Mouse (Mus musculus): ENCODE results near the gene Gm42372. TPM values are rescaled to one million over a fixed set of nuclear protein-coding genes. Genes with fewer than 3 reads are reported as not detected.
"Not testable (repeated sequence)": the region's sequence is repeated elsewhere in the genome, so short reads cannot be mapped to it uniquely, and the experiment has no call there.

The Gm42372 gene
- total RNA-seq (2015; ENCODE audit: low replicate concordance) (not detected in 2 replicates), total RNA-seq (2017; ENCODE audit: low replicate concordance) (0.28 TPM in 1 of 2 replicates, not detected in the other)

- ATAC-seq (replicated peaks; ENCODE audit: low FRiP score, poor library complexity, severe bottlenecking): no peak
Observed at GRCm38 (mm10) chr7:16982859-16983568, at the start of gene Gm42372. Gene Gm42372, plus strand, starts transcription at chr7:16983086.

GRCm38 (mm10) chr7:16937312-16937711 is 45.6 kb upstream of the Gm42372 start:
- ATAC-seq (replicated peaks; ENCODE audit: low FRiP score, poor library complexity, severe bottlenecking): no peak; the same call in 1 of the 2 replicates

DNA sequence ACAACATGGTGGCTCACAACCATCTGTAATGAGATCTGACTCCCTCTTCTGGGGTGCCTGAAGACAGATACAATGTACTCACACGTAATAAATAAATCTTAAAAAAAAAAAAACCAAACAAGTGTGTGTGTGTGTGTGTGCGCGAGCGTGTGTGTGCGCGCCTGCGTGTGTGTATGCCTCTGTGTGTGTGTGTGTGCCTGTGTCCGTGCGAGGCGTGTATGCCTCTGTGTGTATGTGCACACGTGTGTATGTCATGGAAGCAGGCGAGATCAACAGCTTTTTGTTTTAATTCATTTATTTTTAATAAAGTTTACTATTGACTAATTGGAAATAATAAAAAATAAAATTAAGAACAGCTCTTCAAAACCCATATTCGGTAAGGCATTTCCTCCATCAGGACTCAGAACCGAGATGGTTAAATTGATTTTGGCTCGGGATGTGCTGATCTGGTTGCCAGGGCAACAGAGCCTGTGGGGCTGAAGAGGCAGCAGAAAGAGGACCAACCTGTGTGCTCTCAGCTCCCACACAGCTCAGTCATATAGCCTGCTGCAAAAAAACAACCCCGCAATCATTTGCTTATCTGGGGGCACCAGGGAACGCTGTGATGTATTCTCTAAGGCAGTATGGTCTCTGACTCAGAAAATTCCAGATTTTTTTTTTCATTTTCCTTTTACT is 44.6 kb upstream of the Gm42372 start:
- no peak for ATAC-seq (replicated peaks; ENCODE audit: low FRiP score, poor library complexity, severe bottlenecking)

DNA sequence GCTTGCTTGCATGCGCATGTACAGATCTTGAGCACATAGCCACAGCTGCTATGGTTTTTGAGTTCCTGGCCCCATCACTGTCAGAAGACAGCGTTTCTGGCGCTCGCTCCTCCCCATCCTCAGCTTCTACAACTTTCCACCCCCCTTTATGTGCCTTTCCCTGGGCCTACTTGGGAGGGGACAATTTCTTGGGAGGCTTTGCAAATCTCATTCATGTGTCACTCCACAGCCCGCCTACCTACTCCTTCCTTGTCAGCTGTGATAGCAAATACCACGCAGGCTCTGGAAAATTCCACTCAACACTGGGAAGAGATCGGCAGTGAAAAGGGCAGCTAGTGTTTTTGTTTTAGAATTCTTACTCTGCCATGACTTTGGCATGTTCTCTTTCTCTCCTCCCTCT is 42.6 kb upstream of the Gm42372 start:
- ATAC-seq (replicated peaks; ENCODE audit: low FRiP score, poor library complexity, severe bottlenecking): no peak

DNA sequence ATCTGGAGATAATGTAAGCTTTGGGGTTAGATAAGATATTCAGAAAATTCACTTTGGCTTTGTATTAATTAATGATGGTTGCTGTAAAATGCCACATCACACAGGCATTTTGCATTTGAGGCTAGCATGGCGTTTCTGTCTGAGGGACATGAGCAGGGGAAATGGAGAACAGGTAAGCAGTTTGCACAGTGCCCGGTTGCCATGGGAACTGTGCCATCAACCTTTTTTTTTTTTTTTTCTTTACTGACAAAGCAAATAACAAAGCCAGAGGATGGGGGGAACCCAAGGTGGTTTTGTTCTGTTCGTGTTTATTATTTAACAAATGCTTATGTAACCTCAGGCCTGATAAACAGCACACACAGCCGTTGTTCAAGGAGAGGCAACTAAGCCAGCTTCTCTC is 40.0 kb upstream of the Gm42372 start:
- ATAC-seq (replicated peaks; ENCODE audit: low FRiP score, poor library complexity, severe bottlenecking): no peak

- no peak for ATAC-seq (replicated peaks; ENCODE audit: low FRiP score, poor library complexity, severe bottlenecking)
Observed at GRCm38 (mm10) chr7:16944061-16944807, 38.7 kb upstream of the Gm42372 start, which contains the start of gene Pnmal2. Gene Pnmal2, plus strand, starts transcription at chr7:16944682.

DNA sequence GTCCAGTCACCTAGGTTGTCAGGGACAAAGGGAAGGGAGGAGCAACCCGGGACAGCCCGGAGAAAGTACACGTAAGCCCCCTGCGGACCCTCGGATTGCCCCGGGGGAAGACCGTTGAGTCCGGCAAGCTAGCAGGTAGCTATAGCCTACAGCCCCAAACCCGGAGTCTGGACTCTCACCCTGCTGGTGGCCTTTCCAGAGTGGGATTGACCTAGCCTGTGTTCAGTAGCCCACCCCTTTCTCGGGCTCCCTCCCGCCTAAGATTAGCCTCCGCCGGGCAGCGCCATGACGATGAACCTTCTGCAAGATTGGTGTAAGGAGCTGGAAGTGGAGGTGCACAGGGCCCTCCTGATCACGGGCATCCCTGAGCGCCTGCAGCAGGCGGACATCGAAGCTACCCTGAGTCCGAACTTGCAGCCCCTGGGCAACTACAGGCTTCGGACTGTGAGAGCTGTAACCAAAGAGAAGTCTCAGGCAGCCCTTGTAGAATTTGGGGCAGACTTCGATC is 38.0 kb upstream of the Gm42372 start:
- no peak for ATAC-seq (replicated peaks; ENCODE audit: low FRiP score, poor library complexity, severe bottlenecking)

DNA sequence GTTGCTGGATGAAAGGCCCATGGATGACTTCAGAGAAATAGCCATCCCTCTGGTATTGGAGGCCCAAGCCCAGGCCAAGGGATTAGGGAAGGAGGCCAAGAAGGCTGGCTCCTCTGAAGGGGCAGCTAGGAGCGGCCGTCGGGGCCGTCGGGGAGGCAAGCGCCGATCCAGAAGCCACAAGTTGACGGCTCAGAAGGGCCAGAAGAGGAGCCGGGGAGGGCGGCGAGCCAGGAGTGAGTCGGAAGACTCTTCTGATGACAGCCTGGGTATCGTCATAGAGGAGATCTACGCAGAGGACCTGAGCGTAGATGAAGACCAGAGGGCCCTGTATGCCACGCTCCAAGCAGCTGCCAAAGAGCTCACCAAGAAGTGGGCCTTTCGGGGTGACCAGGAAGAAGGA is 37.5 kb upstream of the Gm42372 start:
- ATAC-seq (replicated peaks; ENCODE audit: low FRiP score, poor library complexity, severe bottlenecking): no peak

GRCm38 (mm10) chr7:16946441-16947348 is 36.2 kb upstream of the Gm42372 start:
- ATAC-seq (replicated peaks; ENCODE audit: low FRiP score, poor library complexity, severe bottlenecking): no peak

DNA sequence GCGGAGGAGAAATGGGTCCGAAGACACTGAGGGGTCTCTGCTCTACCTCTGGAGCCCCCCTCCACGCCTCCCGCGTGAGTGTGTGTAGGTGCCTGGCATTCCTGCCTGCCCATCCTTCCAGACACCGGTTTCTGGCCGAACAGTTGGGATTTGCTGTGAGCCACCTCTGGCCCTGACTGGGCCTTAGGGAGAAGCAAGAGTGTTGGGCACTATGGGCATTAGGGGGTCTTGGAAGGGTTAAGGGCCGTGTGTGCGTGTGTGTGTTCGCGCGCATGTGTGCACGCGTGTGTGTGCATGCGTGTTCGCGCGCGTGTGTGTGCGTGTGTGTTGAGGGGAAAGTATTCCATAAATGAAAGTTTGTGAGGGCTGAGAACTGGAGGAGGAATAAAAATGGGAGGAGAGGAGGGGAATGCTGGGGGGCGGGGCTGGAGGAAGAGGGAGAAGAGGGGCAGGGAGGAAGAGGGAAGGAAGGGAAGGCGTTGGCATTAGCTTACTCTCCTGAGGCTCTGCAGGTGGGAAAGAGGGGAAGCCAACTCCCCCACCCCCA is 35.5 kb upstream of the Gm42372 start:
- no peak for ATAC-seq (replicated peaks; ENCODE audit: low FRiP score, poor library complexity, severe bottlenecking)

- ATAC-seq (replicated peaks; ENCODE audit: low FRiP score, poor library complexity, severe bottlenecking): no peak
Observed at GRCm38 (mm10) chr7:16947959-16948361, 34.9 kb upstream of the Gm42372 start.

DNA sequence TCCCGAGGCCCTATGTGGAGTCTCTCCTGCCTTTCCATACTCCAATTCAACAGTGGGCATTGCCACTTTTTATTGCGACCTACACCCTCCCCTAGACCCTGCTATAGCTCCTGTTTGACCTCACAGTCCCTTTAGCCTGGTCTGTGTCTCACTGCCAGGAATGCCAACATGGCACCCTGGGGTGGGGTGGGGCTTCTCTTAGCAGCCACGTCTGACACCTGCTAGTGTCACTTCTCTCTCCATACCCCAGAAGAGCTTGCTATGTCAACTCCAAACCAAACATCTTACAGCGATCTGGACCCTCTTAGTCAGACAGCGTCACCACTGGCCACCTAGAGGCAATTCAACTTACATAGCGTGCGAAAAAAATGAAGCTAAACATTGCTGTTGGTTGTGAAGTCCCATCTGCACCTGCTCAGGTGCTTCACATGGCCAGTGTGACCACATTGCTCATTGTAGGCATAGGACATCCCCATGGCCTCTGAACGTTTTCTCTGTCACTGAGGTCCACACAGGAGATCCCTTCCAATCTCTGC is 33.9 kb upstream of the Gm42372 start:
- no peak for ATAC-seq (replicated peaks; ENCODE audit: low FRiP score, poor library complexity, severe bottlenecking)

DNA sequence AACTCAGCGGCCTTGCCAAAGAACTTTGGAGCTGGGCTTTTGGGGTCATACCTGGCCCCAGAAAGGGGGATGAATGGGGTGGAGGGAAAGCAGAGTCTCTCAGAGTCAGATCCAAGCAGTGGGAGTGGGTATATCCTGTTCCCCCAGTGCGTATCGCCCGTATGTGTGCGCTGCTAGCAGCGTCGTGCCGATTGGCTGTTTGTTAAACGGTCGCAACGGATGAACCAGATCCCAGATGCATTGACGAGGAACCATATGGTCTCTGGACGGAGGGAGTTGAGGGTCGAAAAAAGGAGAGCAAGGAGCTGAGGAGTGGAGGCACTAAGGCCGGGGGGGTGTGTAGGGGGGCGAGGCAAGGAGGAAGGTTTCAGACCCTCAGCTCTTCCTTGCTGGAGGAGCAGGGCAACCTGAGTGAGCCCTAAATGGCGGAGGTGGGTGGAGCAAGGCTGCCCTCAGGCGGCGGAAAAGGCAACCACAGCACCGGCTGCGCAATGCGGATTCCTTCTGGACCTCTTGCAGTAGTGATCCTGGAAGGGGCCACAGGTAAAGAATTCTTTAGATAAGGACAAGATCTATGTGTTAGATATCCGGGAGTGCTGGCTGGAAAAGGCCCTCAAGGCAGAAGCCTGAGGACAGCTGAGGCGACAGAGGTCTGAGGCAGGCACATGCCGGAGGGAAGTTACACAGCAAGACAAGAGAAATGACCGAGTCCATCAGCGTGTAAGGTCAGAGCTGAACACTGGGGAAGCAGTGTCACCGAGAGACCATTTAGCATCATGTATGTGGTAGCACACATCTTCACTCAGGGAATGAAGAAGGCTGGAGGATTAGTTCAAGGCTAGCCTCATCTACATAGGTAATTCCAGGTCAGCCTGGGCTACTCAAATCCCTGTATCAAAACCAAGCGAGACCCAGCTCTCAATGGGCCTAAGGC is 32.7 kb upstream of the Gm42372 start:
- ATAC-seq (replicated peaks; ENCODE audit: low FRiP score, poor library complexity, severe bottlenecking): peak; percentile 52

GRCm38 (mm10) chr7:16950861-16951635 is 31.8 kb upstream of the Gm42372 start:
- ATAC-seq (replicated peaks; ENCODE audit: low FRiP score, poor library complexity, severe bottlenecking): no peak

GRCm38 (mm10) chr7:16953776-16954175 is 29.1 kb upstream of the Gm42372 start:
- ATAC-seq (replicated peaks; ENCODE audit: low FRiP score, poor library complexity, severe bottlenecking): not testable (repeated sequence)

DNA sequence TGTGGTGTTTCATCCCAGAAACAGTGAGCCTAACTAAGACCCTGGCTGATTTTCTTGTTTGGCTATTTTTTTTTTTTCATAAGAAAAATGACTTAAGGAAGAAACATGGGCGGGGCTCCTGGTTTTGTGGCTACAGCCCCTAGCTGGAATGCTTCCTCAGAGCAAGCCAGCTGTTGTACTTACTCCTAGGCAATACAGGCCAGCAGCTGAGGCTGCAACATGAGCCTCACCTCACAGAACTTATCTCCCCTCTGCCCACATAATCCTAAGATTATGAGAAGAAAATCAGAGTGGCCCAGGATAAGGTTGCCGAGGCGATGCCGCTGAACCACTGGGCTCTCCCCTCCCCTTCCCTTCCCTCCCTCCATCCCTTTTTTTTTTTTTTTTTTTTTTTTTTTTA is 27.2 kb upstream of the Gm42372 start:
- no peak for ATAC-seq (replicated peaks; ENCODE audit: low FRiP score, poor library complexity, severe bottlenecking)
